Mouse (Mus musculus) MEL (cell line): ENCODE measurements around the gene Il1f8. TPM values are rescaled to one million over a fixed set of nuclear protein-coding genes. Genes with fewer than 3 reads are reported as not detected.

Source experiments
- DNase-seq: peaks from one replicate; pipeline ENCODE4 v3.0.0; 2011; ENCODE audit warnings: low read depth, low spot score
- H3K27ac ChIP-seq: 2 replicates; pipeline ENCODE4 v1.5.1; 2012; ENCODE audit warnings: low read depth, mild to moderate bottlenecking, control low read depth, low read length, moderate library complexity; ENCODE audit not compliant: control insufficient read depth
- H3K27me3 ChIP-seq, 2 experiments: fragments of 150-350 bp in 1 of 2; sonication (generic) in 1 of 2; 2 replicates each; pipeline ENCODE4 v1.6.1; 2012; ENCODE audit warnings: low read length in 2 of 2, mild to moderate bottlenecking in 2 of 2, improper control_type of control experiment in 1 of 2, moderate library complexity in 1 of 2; ENCODE audit not compliant: insufficient read depth in 2 of 2, control insufficient read depth in 1 of 2
- H3K36me3 ChIP-seq, 2 experiments: 2 replicates each; pipeline ENCODE4 v1.6.1; 2012 to 2014; ENCODE audit warnings: low read length in 2 of 2, improper control_type of control experiment in 1 of 2, inconsistent platforms in 1 of 2, mild to moderate bottlenecking in 1 of 2; ENCODE audit not compliant: insufficient read depth in 2 of 2, control insufficient read depth in 1 of 2
- H3K4me1 ChIP-seq, 2 experiments: fragments of 150-350 bp in 1 of 2; sonication (generic) in 1 of 2; 2 replicates each; pipeline ENCODE4 v1.6.1; 2012; ENCODE audit warnings: low read length in 2 of 2, improper control_type of control experiment in 1 of 2, mild to moderate bottlenecking in 1 of 2; ENCODE audit not compliant: insufficient read depth in 2 of 2, control insufficient read depth in 1 of 2
- H3K4me3 ChIP-seq, 2 experiments: fragments of 150-350 bp in 1 of 2; sonication (generic) in 1 of 2; 2 replicates each; pipeline ENCODE4 v1.5.1; 2012; ENCODE audit warnings: low read depth in 2 of 2, low read length in 2 of 2, mild to moderate bottlenecking in 2 of 2, moderate library complexity in 2 of 2, control low read depth in 1 of 2, improper control_type of control experiment in 1 of 2; ENCODE audit not compliant: control insufficient read depth in 1 of 2, insufficient read depth in 1 of 2
- H3K79me2 ChIP-seq: 2 replicates; pipeline ENCODE4 v1.6.1; 2012; ENCODE audit warnings: mild to moderate bottlenecking, low read length, moderate library complexity; ENCODE audit not compliant: control insufficient read depth, poor library complexity, insufficient read depth
- H3K9ac ChIP-seq: 2 replicates; pipeline ENCODE4 v1.6.1; 2012; ENCODE audit warnings: low read depth, mild to moderate bottlenecking, control low read depth, low read length, moderate library complexity; ENCODE audit not compliant: control insufficient read depth, poor library complexity, severe bottlenecking
- H3K9me3 ChIP-seq: fragments of 150-350 bp; sonication (generic); replicated peaks from 2 replicates; pipeline ENCODE4 v1.6.1; 2012; ENCODE audit warnings: mild to moderate bottlenecking, low read length, improper control_type of control experiment, moderate library complexity; ENCODE audit not compliant: insufficient read depth
- CHD2 ChIP-seq: IDR thresholded peaks from 2 replicates; pipeline ENCODE4 v1.6.1; 2011; ENCODE audit warnings: low read length, improper control_type of control experiment
- CTCF ChIP-seq, 3 experiments: IDR thresholded peaks in 2 of 3; conservative IDR thresholded peaks in 1 of 3; 2 replicates each; pipeline ENCODE4 v1.5.1; 2011 to 2012; ENCODE audit warnings: low read length in 3 of 3, low read depth in 2 of 3, mild to moderate bottlenecking in 2 of 3, improper control_type of control experiment in 1 of 3, inconsistent platforms in 1 of 3, mixed read lengths in 1 of 3, moderate library complexity in 1 of 3; ENCODE audit not compliant: control insufficient read depth in 1 of 3, insufficient read depth in 1 of 3, poor library complexity in 1 of 3, severe bottlenecking in 1 of 3
- ELF1 ChIP-seq: IDR thresholded peaks from 2 replicates; pipeline ENCODE4 v1.6.1; 2014; ENCODE audit warnings: low read depth, mild to moderate bottlenecking, inconsistent platforms, low read length, improper control_type of control experiment, moderate library complexity
- ETS1 ChIP-seq: IDR thresholded peaks from 2 replicates; pipeline ENCODE4 v1.6.1; 2012; ENCODE audit warnings: low read depth, mild to moderate bottlenecking, inconsistent platforms, low read length, improper control_type of control experiment, moderate library complexity
- GABPA ChIP-seq: IDR thresholded peaks from 2 replicates; pipeline ENCODE4 v1.6.1; 2012; ENCODE audit warnings: low read depth, mild to moderate bottlenecking, inconsistent platforms, low read length, improper control_type of control experiment, moderate library complexity
- HCFC1 ChIP-seq: IDR thresholded peaks from 2 replicates; pipeline ENCODE4 v1.6.1; 2012; ENCODE audit warnings: low read depth, mild to moderate bottlenecking, inconsistent platforms, low read length, improper control_type of control experiment, moderate library complexity
- MAX ChIP-seq: IDR thresholded peaks from 2 replicates; pipeline ENCODE4 v1.6.1; 2011; ENCODE audit warnings: low read length, improper control_type of control experiment
- MAZ ChIP-seq: IDR thresholded peaks from 2 replicates; pipeline ENCODE4 v1.6.1; 2012; ENCODE audit warnings: low read depth, mild to moderate bottlenecking, inconsistent platforms, low read length, improper control_type of control experiment
- MEF2A ChIP-seq: IDR thresholded peaks from 2 replicates; pipeline ENCODE4 v1.6.1; 2014; ENCODE audit warnings: low read depth, mild to moderate bottlenecking, inconsistent platforms, low read length, improper control_type of control experiment; ENCODE audit not compliant: poor library complexity, insufficient replicate concordance, severe bottlenecking; ENCODE audit errors: extremely low read depth
- MYB ChIP-seq: IDR thresholded peaks from 2 replicates; pipeline ENCODE4 v1.6.1; 2011; ENCODE audit warnings: mild to moderate bottlenecking, low read depth, low read length, improper control_type of control experiment
- NRF1 ChIP-seq: IDR thresholded peaks from 2 replicates; pipeline ENCODE4 v1.6.1; 2014; ENCODE audit warnings: low read depth, mild to moderate bottlenecking, inconsistent platforms, low read length, improper control_type of control experiment, moderate library complexity; ENCODE audit not compliant: poor library complexity, insufficient read depth, severe bottlenecking
- POLR2AphosphoS2 ChIP-seq: IDR thresholded peaks from 2 replicates; pipeline ENCODE4 v1.6.1; 2011; ENCODE audit warnings: low read length, improper control_type of control experiment
- POLR2AphosphoS5 ChIP-seq: IDR thresholded peaks from 2 replicates; pipeline ENCODE4 v1.6.1; 2012; ENCODE audit warnings: low read depth, borderline replicate concordance, mild to moderate bottlenecking, inconsistent platforms, low read length, moderate library complexity, mixed read lengths
- SIN3A ChIP-seq: IDR thresholded peaks from 2 replicates; pipeline ENCODE4 v1.6.1; 2012; ENCODE audit warnings: low read length, improper control_type of control experiment, inconsistent platforms
- TBP ChIP-seq: IDR thresholded peaks from 2 replicates; pipeline ENCODE4 v1.8.0; 2011; ENCODE audit warnings: low read depth, low read length, improper control_type of control experiment
- USF2 ChIP-seq, 2 experiments: IDR thresholded peaks; 2 replicates each; pipeline ENCODE4 v1.6.1; 2011 to 2012; ENCODE audit warnings: improper control_type of control experiment in 2 of 2, low read length in 2 of 2, borderline replicate concordance in 1 of 2, inconsistent platforms in 1 of 2, low read depth in 1 of 2, mild to moderate bottlenecking in 1 of 2; ENCODE audit not compliant: insufficient read depth in 1 of 2
- ZC3H11A ChIP-seq: IDR thresholded peaks from 2 replicates; pipeline ENCODE4 v1.6.1; 2012; ENCODE audit warnings: low read depth, mild to moderate bottlenecking, inconsistent platforms, low read length, improper control_type of control experiment
- ZKSCAN1 ChIP-seq: IDR thresholded peaks from 2 replicates; pipeline ENCODE4 v1.6.1; 2012; ENCODE audit warnings: low read depth, mild to moderate bottlenecking, inconsistent platforms, low read length, improper control_type of control experiment, moderate library complexity
- ZMIZ1 ChIP-seq: IDR thresholded peaks from 2 replicates; pipeline ENCODE4 v1.6.1; 2012; ENCODE audit warnings: low read depth, mild to moderate bottlenecking, inconsistent platforms, low read length, improper control_type of control experiment, moderate library complexity
- polyA plus RNA-seq, 2 experiments: library from polyadenylated mRNA; stranded (reverse) in 1 of 2; unstranded in 1 of 2; fragments of >175 nt in 1 of 2; fragments of >200 nt in 1 of 2; gene quantifications; 2 replicates each; pipeline versions ENCODE4 v1.2.1 to v1.2.4; 2012; ENCODE audit warnings: low replicate concordance in 2 of 2, low read depth in 1 of 2; ENCODE audit not compliant: insufficient read length in 2 of 2, insufficient read depth in 1 of 2, missing spikeins in 1 of 2
- total RNA-seq: library from RNA; depleted of rRNA; stranded (reverse); fragments of 300-350 nt; gene quantifications from 2 replicates; pipeline ENCODE4 v1.2.3, GENCODE M21; 2012

Il1f8 gene
- total and polyA plus RNA-seq, 3 experiments, result not detected

GRCm38 (mm10) chr2:24186176-24186575, 33.2 kb downstream of the Il1f8 start, which contains the start of gene Il1f9:
Gene Il1f9, plus strand, starts transcription at chr2:24186476.
- TF ChIP-seq ZKSCAN1 (no peak), ELF1 (no peak), CTCF (IDR thresholded peaks at IDR 0.05 in 2 of 3, conservative IDR thresholded peaks at IDR 0.05 in 1 of 3; ENCODE audit: control insufficient read depth in 1 of 3, insufficient read depth in 1 of 3, low read depth in 2 of 3, low read length in 3 of 3, poor library complexity in 1 of 3, severe bottlenecking in 1 of 3) (no peak), CHD2 (no peak), GABPA (no peak), TBP (no peak), ZC3H11A (no peak), MAX (no peak), POLR2AphosphoS5 (no peak), SIN3A (no peak), POLR2AphosphoS2 (no peak), NRF1 (no peak), MEF2A (no peak)
- TF ChIP-seq, all 39 proteins: peak for 0
- Histone ChIP-seq H3K9me3 (no peaks in the 10 kb centered on the region), H3K4me3 (no peak within 1 kb of the TSS), H3K27me3 (no peaks in the 10 kb centered on the region), H3K36me3 (no peaks in the 10 kb centered on the region), H3K4me1 (no peaks in the 10 kb centered on the region), H3K27ac (no peak within 1 kb of the TSS), H3K9ac (no peak within 1 kb of the TSS), H3K79me2 (no peaks in the 10 kb centered on the region)
- DNase-seq, result no peak

DNA sequence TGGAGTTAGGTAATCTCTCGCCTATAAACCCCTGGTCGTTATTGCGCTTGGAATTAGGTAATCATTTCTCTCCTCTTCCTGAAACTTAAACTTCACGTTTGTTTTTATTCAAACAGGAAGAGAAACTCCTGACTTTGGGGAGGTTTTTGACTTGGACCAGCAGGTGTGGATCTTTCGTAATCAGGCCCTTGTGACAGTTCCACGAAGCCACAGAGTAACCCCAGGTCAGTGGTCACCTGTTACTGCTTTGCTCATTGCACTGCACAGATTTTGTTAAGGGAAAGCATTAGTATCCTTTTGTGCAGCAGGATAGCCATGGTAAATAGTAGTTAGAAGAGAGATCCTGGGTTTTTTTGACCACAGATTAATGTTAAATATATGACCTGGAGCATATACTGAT, 34.6 kb downstream of the Il1f8 start:
- no peaks in the 10 kb centered on the region for H3K9me3 ChIP-seq
- H3K36me3 ChIP-seq, result no peaks in the 10 kb centered on the region
- H3K9ac ChIP-seq, result no peak overlapping the region
- H3K79me2 ChIP-seq, result no peaks in the 10 kb centered on the region
- H3K27me3 ChIP-seq, result no peaks in the 10 kb centered on the region
- no peaks in the 10 kb centered on the region for H3K4me1 ChIP-seq
- no peak for DNase-seq
- no peak overlapping the region for H3K27ac ChIP-seq
- H3K4me3 ChIP-seq, result no peak overlapping the region
- TF ChIP-seq CTCF (IDR thresholded peaks at IDR 0.05 in 2 of 3, conservative IDR thresholded peaks at IDR 0.05 in 1 of 3; ENCODE audit: control insufficient read depth in 1 of 3, insufficient read depth in 1 of 3, low read depth in 2 of 3, low read length in 3 of 3, poor library complexity in 1 of 3, severe bottlenecking in 1 of 3), result no peak
- no peak for TF ChIP-seq ZMIZ1
- TF ChIP-seq HCFC1, result no peak
- TF ChIP-seq MYB, result no peak
- no peak for TF ChIP-seq USF2 (IDR thresholded peaks at IDR 0.05; ENCODE audit: borderline replicate concordance in 1 of 2, insufficient read depth in 1 of 2, low read depth in 1 of 2, low read length in 2 of 2)
- no peak for TF ChIP-seq ZKSCAN1
- no peak for TF ChIP-seq TBP
- no peak for TF ChIP-seq ETS1
- no peak for TF ChIP-seq MAZ
